In genomic region chrX:113297404-113297803, GRCm38 (mm10) we compare ENCODE assay signal across 8 mouse cellular contexts. TPM values are rescaled to one million over a fixed set of nuclear protein-coding genes. Genes with fewer than 3 reads are reported as not detected.
DNase-seq lines count a peak whose midpoint lies in the region; ATAC-seq and TF ChIP-seq lines count a peak whose summit lies in the region.

Gene Dach2, plus strand, starts transcription at chrX:113297510.

- H3K9ac ChIP-seq in hindbrain, embryonic 12.5 days: peak within 1 kb of the TSS; percentile 56; the same call in 1 of the 2 replicates
- H3K9ac ChIP-seq in stomach, postnatal 0 days (ENCODE audit: low read length): no peak within 1 kb of the TSS

- no peaks in the 10 kb centered on the region for H3K27me3 ChIP-seq in hindbrain, embryonic 12.5 days
- H3K27me3 ChIP-seq in stomach, postnatal 0 days (ENCODE audit: control insufficient read depth, insufficient read depth, low read length): no peaks in the 10 kb centered on the region

- TF ChIP-seq EP300 in stomach, postnatal 0 days (optimal IDR thresholded peaks at IDR 0.05): no peak

- no peaks in the 10 kb centered on the region for H3K9me3 ChIP-seq in hindbrain, embryonic 12.5 days (replicated peaks)
- H3K9me3 ChIP-seq in stomach, postnatal 0 days (ENCODE audit: control insufficient read depth, low read length): no peaks in the 10 kb centered on the region

- H3K4me2 ChIP-seq in hindbrain, embryonic 12.5 days (replicated peaks): peak within 1 kb of the TSS; percentile 62
- H3K4me2 ChIP-seq in stomach, postnatal 0 days (replicated peaks; ENCODE audit: low read depth): peak within 1 kb of the TSS; percentile 71

- peak; percentile 53 for ATAC-seq in hindbrain, embryonic 12.5 days (ENCODE audit: low FRiP score)
- peak; percentile 53; the same call in 1 of the 2 replicates for ATAC-seq in stomach, postnatal 0 days (ENCODE audit: low FRiP score, low TSS enrichment)

- no peak for TF ChIP-seq CTCF in stomach, postnatal 0 days (IDR thresholded peaks at IDR 0.05; ENCODE audit: low read depth)

- DNase-seq in cerebellum, postnatal 10 days: peak; percentile 26 to 42
- no peak for DNase-seq in cerebellum, adult 11 months
- DNase-seq in right cerebral cortex, postnatal 25 days: peak; percentile 3
- no peak for DNase-seq in right cerebral cortex, adult 18-20 months
- peak; percentile 4 to 16 for DNase-seq in lung, postnatal 4 days
- DNase-seq in stomach, postnatal 0 days (ENCODE audit: low spot score): peak; percentile 32
- DNase-seq in adrenal gland, adult 8-10 months: no peak

- WGBS in hindbrain, embryonic 12.5 days: 32% methylated on average over 21 of the region's 21 CpGs
- 22% methylated on average over 21 of the region's 21 CpGs for WGBS in stomach, postnatal 0 days

- H3K4me3 ChIP-seq in hindbrain, embryonic 12.5 days: peak within 1 kb of the TSS; percentile 45
- H3K4me3 ChIP-seq in stomach, postnatal 0 days (ENCODE audit: low read depth, low read length): peak within 1 kb of the TSS; percentile 44

- H3K36me3 ChIP-seq in hindbrain, embryonic 12.5 days: no peaks in the 10 kb centered on the region
- no peaks in the 10 kb centered on the region for H3K36me3 ChIP-seq in stomach, postnatal 0 days (ENCODE audit: control insufficient read depth, insufficient read depth, low read length)

- no peaks in the 10 kb centered on the region for H3K4me1 ChIP-seq in hindbrain, embryonic 12.5 days
- H3K4me1 ChIP-seq in stomach, postnatal 0 days (replicated peaks; ENCODE audit: control insufficient read depth, insufficient read depth): no peaks in the 10 kb centered on the region

- peak within 1 kb of the TSS; percentile 40; the same call in 1 of the 2 replicates for H3K27ac ChIP-seq in hindbrain, embryonic 12.5 days
- H3K27ac ChIP-seq in stomach, postnatal 0 days (replicated peaks): no peak within 1 kb of the TSS

RNA-seq across cellular contexts. Expression of gene Dach2, which starts in this region (rescaled TPM):
- 14.8 and 20.0 TPM in 2 replicates for polyA plus RNA-seq in hindbrain, embryonic 12.5 days (2016; fragmentation: Nextera tagmentation; extraction: Ambion mirVana)
- 1.1 and 1.3 TPM in 2 replicates for polyA plus RNA-seq in stomach, postnatal 0 days (2015; fragmentation: Nextera tagmentation; extraction: Ambion mirVana)
- total RNA-seq in adrenal gland, adult 8-10 months (2022): 1 to 10 TPM in 2 of 4 experiments, under 1 TPM in 2; 0.73 to 1.2 (median 1.0) TPM

Comparison
In these comparisons a context has a peak if more than half of its experiments do, and no peak if none do; other contexts are left out.
1. DNase-seq: peak in cerebellum, postnatal 10 days (2 of 2), right cerebral cortex, postnatal 25 days (single experiment), lung, postnatal 4 days (2 of 2) and stomach, postnatal 0 days (single experiment); none in cerebellum, adult 11 months (single experiment), right cerebral cortex, adult 18-20 months (single experiment) and adrenal gland, adult 8-10 months (single experiment).